Mouse (Mus musculus) kidney, embryonic 15.5 days (tissue): ENCODE measurements at regions not wholly inside any gene's neighbourhood (a gene's known extent, or its start where the extent isn't known, plus 50 kb on each side); places are given as distances from the start of the nearest gene placed in this dataset.

Experiments used
- ATAC-seq: fragments of 200-750 bp; cut with Nextera tagmentation; replicated peaks from 2 replicates; pipeline ENCODE4 v1.8.0; 2017; ENCODE audit warnings: moderate TSS enrichment; ENCODE audit not compliant: low FRiP score
- H3K27ac ChIP-seq: fragments of 300-500 bp; sonication (generic); 2 replicates; pipeline ENCODE4 v1.5.1; 2015; ENCODE audit warnings: mild to moderate bottlenecking, inconsistent platforms
- H3K27me3 ChIP-seq: fragments of 300-500 bp; sonication (generic); 2 replicates; pipeline ENCODE4 v1.6.1; 2015; ENCODE audit warnings: inconsistent platforms
- H3K36me3 ChIP-seq: fragments of 300-500 bp; sonication (generic); 2 replicates; pipeline ENCODE4 v1.6.1; 2015; ENCODE audit warnings: inconsistent platforms
- H3K4me1 ChIP-seq: fragments of 300-500 bp; sonication (generic); 2 replicates; pipeline ENCODE4 v1.6.1; 2015; ENCODE audit warnings: inconsistent platforms
- H3K4me2 ChIP-seq: fragments of 300-500 bp; sonication (generic); 2 replicates; pipeline ENCODE4 v1.6.1; 2015; ENCODE audit warnings: moderate library complexity, mild to moderate bottlenecking, inconsistent platforms
- H3K4me3 ChIP-seq: fragments of 300-500 bp; sonication (generic); replicated peaks from 2 replicates; pipeline ENCODE4 v1.5.1; 2015; ENCODE audit warnings: mild to moderate bottlenecking, inconsistent platforms
- H3K9ac ChIP-seq: fragments of 300-500 bp; sonication (generic); 2 replicates; pipeline ENCODE4 v1.6.1; 2015; ENCODE audit warnings: mild to moderate bottlenecking, inconsistent platforms
- H3K9me3 ChIP-seq: fragments of 300-500 bp; sonication (generic); replicated peaks from 2 replicates; pipeline ENCODE4 v1.6.1; 2016; ENCODE audit warnings: inconsistent platforms
- WGBS: fragments of 180-500 bp; shearing (Covaris S2); methylation state at CpG from one replicate; pipeline ENCODE4 v1.1.7; 2015; ENCODE audit warnings: mixed read lengths; 5-methylcytosine and 5-hydroxymethylcytosine counted together

GRCm38 (mm10) chr2:178700825-178701224, 270.5 kb downstream of the Cdh26 start:
- no peak for ATAC-seq
- no peak overlapping the region for H3K4me3 ChIP-seq
- no peaks in the 10 kb centered on the region for H3K4me1 ChIP-seq
- no peaks in the 10 kb centered on the region for H3K27me3 ChIP-seq
- H3K9me3 ChIP-seq, result no peaks in the 10 kb centered on the region
- 42% methylated on average over 3 of the region's 3 CpGs for WGBS
- no peak overlapping the region for H3K4me2 ChIP-seq
- H3K9ac ChIP-seq, result no peak overlapping the region
- H3K27ac ChIP-seq, result no peak overlapping the region
- no peaks in the 10 kb centered on the region for H3K36me3 ChIP-seq

- H3K4me2 ChIP-seq, result no peak overlapping the region
- ATAC-seq, result no peak
- no peak overlapping the region for H3K4me3 ChIP-seq
- H3K9ac ChIP-seq, result no peak overlapping the region
- H3K27me3 ChIP-seq, result no peaks in the 10 kb centered on the region
- H3K9me3 ChIP-seq, result no peaks in the 10 kb centered on the region
- no peaks in the 10 kb centered on the region for H3K4me1 ChIP-seq
- 79% methylated on average over 3 of the region's 3 CpGs for WGBS
- no peaks in the 10 kb centered on the region for H3K36me3 ChIP-seq
- H3K27ac ChIP-seq, result no peak overlapping the region
Measured at GRCm38 (mm10) chr2:178704510-178704909, 274.2 kb downstream of the Cdh26 start.

- no peak overlapping the region for H3K27ac ChIP-seq
- no peaks in the 10 kb centered on the region for H3K36me3 ChIP-seq
- no peaks in the 10 kb centered on the region for H3K27me3 ChIP-seq
- H3K4me1 ChIP-seq, result peaks cover 13% of the 10 kb centered on the region
- H3K4me3 ChIP-seq, result no peak overlapping the region
- no peak overlapping the region for H3K9ac ChIP-seq
- ATAC-seq, result no peak
- 86% methylated on average over 2 of the region's 2 CpGs for WGBS
- no peak overlapping the region for H3K4me2 ChIP-seq
- H3K9me3 ChIP-seq, result no peaks in the 10 kb centered on the region
Measured at GRCm38 (mm10) chr2:178708649-178709048, 278.3 kb downstream of the Cdh26 start.

- Histone ChIP-seq H3K4me2 (no peak overlapping the region), H3K4me3 (no peak overlapping the region), H3K4me1 (peaks cover 13% of the 10 kb centered on the region), H3K9ac (no peak overlapping the region), H3K36me3 (no peaks in the 10 kb centered on the region), H3K27me3 (no peaks in the 10 kb centered on the region), H3K27ac (no peak overlapping the region), H3K9me3 (no peaks in the 10 kb centered on the region)
- 64% methylated on average over 5 of the region's 5 CpGs for WGBS
- no peak for ATAC-seq
Measured at GRCm38 (mm10) chr2:178709192-178709881, 279.0 kb downstream of the Cdh26 start.

- 80% methylated on average over 3 of the region's 3 CpGs for WGBS
Measured at GRCm38 (mm10) chr2:178710001-178710400, 279.7 kb downstream of the Cdh26 start.

GRCm38 (mm10) chr2:178711587-178712080, 281.3 kb downstream of the Cdh26 start:
- 37% methylated on average over 5 of the region's 5 CpGs for WGBS

More at GRCm38 (mm10) chr2:178710001-178710400, 279.7 kb downstream of the Cdh26 start:
- ATAC-seq, result no peak
- Histone ChIP-seq H3K27ac (no peak overlapping the region), H3K4me2 (no peak overlapping the region), H3K9me3 (no peaks in the 10 kb centered on the region), H3K27me3 (no peaks in the 10 kb centered on the region), H3K36me3 (no peaks in the 10 kb centered on the region), H3K4me1 (peaks cover 13% of the 10 kb centered on the region), H3K4me3 (no peak overlapping the region), H3K9ac (no peak overlapping the region)

GRCm38 (mm10) chr2:178712391-178712892, 282.1 kb downstream of the Cdh26 start:
- no peak overlapping the region for H3K4me3 ChIP-seq
- ATAC-seq, result peak; percentile 59
- 52% methylated on average over 9 of the region's 9 CpGs for WGBS
- H3K27me3 ChIP-seq, result no peaks in the 10 kb centered on the region
- no peaks in the 10 kb centered on the region for H3K9me3 ChIP-seq
- H3K4me2 ChIP-seq, result no peak overlapping the region
- no peak overlapping the region for H3K9ac ChIP-seq
- H3K27ac ChIP-seq, result no peak overlapping the region
- H3K4me1 ChIP-seq, result peaks cover 18% of the 10 kb centered on the region
- H3K36me3 ChIP-seq, result no peaks in the 10 kb centered on the region

More at GRCm38 (mm10) chr2:178711587-178712080, 281.3 kb downstream of the Cdh26 start:
- H3K4me1 ChIP-seq, result peaks cover 18% of the 10 kb centered on the region
- no peaks in the 10 kb centered on the region for H3K36me3 ChIP-seq
- no peak overlapping the region for H3K4me3 ChIP-seq
- ATAC-seq, result peak; percentile 71
- H3K9me3 ChIP-seq, result no peaks in the 10 kb centered on the region
- H3K27me3 ChIP-seq, result no peaks in the 10 kb centered on the region
- H3K4me2 ChIP-seq, result no peak overlapping the region
- no peak overlapping the region for H3K9ac ChIP-seq
- H3K27ac ChIP-seq, result no peak overlapping the region

- ATAC-seq, result no peak
- H3K27me3 ChIP-seq, result no peaks in the 10 kb centered on the region
- no peak overlapping the region for H3K27ac ChIP-seq
- 85% methylated on average over 5 of the region's 5 CpGs for WGBS
- no peaks in the 10 kb centered on the region for H3K36me3 ChIP-seq
- H3K9ac ChIP-seq, result no peak overlapping the region
- no peak overlapping the region for H3K4me3 ChIP-seq
- H3K4me2 ChIP-seq, result no peak overlapping the region
- H3K4me1 ChIP-seq, result peaks cover 18% of the 10 kb centered on the region
- no peaks in the 10 kb centered on the region for H3K9me3 ChIP-seq
Measured at GRCm38 (mm10) chr2:178715500-178716245, 285.3 kb downstream of the Cdh26 start.

GRCm38 (mm10) chr2:178718048-178718447, 287.7 kb downstream of the Cdh26 start:
- ATAC-seq, result no peak
- Histone ChIP-seq H3K27me3 (no peaks in the 10 kb centered on the region), H3K36me3 (no peaks in the 10 kb centered on the region), H3K4me2 (no peak overlapping the region), H3K9ac (no peak overlapping the region), H3K9me3 (no peaks in the 10 kb centered on the region), H3K4me3 (no peak overlapping the region), H3K27ac (no peak overlapping the region), H3K4me1 (0 out of 2 replicates have a peak, but pooled peaks cover 5% of the 10 kb centered on the region)
- 73% methylated on average over 5 of the region's 5 CpGs for WGBS

GRCm38 (mm10) chr2:178723455-178723854, 293.1 kb downstream of the Cdh26 start:
- WGBS, result 56% methylated on average over 3 of the region's 3 CpGs
- no peak overlapping the region for H3K4me3 ChIP-seq
- no peak overlapping the region for H3K27ac ChIP-seq
- no peak for ATAC-seq
- H3K9me3 ChIP-seq, result no peaks in the 10 kb centered on the region
- no peaks in the 10 kb centered on the region for H3K36me3 ChIP-seq
- H3K27me3 ChIP-seq, result no peaks in the 10 kb centered on the region
- H3K9ac ChIP-seq, result no peak overlapping the region
- no peak overlapping the region for H3K4me2 ChIP-seq
- peaks cover 11% of the 10 kb centered on the region for H3K4me1 ChIP-seq

- WGBS, result 26% methylated on average over 5 of the region's 5 CpGs
- H3K36me3 ChIP-seq, result no peaks in the 10 kb centered on the region
Measured at GRCm38 (mm10) chr2:178724228-178724627, 293.9 kb downstream of the Cdh26 start.

More at GRCm38 (mm10) chr2:178724228-178724627, 293.9 kb downstream of the Cdh26 start:
- no peak overlapping the region for H3K4me3 ChIP-seq
- no peak overlapping the region for H3K4me2 ChIP-seq
- H3K27me3 ChIP-seq, result no peaks in the 10 kb centered on the region
- ATAC-seq, result no peak
- H3K27ac ChIP-seq, result no peak overlapping the region
- peaks cover 18% of the 10 kb centered on the region for H3K4me1 ChIP-seq
- no peaks in the 10 kb centered on the region for H3K9me3 ChIP-seq
- H3K9ac ChIP-seq, result no peak overlapping the region
